Mouse (Mus musculus) bone marrow macrophage, adult 2 months (primary cell): ENCODE data around the gene Sh3glb2. TPM values are rescaled to one million over a fixed set of nuclear protein-coding genes. Genes with fewer than 3 reads are reported as not detected.

Experiments used
- H3K27ac ChIP-seq: 2 replicates; pipeline ENCODE4 v1.5.1; 2012; ENCODE audit warnings: low read depth, low read length; ENCODE audit not compliant: insufficient read depth
- H3K4me1 ChIP-seq: 2 replicates; pipeline ENCODE4 v1.6.1; 2012; ENCODE audit warnings: low read length; ENCODE audit not compliant: control insufficient read depth, insufficient read depth
- H3K4me3 ChIP-seq: 2 replicates; pipeline ENCODE4 v1.5.1; 2012; ENCODE audit warnings: mild to moderate bottlenecking, low read length, moderate library complexity; ENCODE audit not compliant: insufficient read depth
- CTCF ChIP-seq: IDR thresholded peaks from 2 replicates; pipeline ENCODE4 v1.5.1; 2012; ENCODE audit warnings: low read depth, mild to moderate bottlenecking, low read length, moderate library complexity
- POLR2A ChIP-seq: IDR thresholded peaks from 2 replicates; pipeline ENCODE4 v1.6.1; 2012; ENCODE audit warnings: mild to moderate bottlenecking, low read depth, low read length, borderline replicate concordance
- polyA plus RNA-seq: library from polyadenylated mRNA; stranded (reverse); fragments of >200 nt; gene quantifications from 2 replicates; pipeline ENCODE4 v1.2.4, GENCODE M21; 2012; ENCODE audit not compliant: missing spikeins, insufficient read depth, insufficient read length

The Sh3glb2 gene
- polyA plus RNA-seq, 1 experiment: 45.1 TPM

DNA sequence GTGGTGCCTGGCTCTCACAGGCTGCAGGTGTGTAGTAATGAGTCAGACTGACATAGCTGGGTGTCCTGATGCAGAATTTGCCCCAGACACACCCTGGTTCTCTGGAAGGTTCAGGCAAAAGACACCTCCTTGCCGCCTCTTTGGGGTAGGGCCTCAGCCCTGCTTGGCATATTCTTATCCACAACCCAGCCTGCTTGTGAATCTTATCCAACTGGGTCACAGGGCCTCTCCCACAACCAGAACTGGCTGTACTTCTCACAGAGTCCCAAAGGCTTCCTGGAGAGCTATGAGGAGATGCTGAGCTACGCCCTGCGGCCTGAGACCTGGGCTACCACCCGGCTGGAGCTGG lies 22.2 kb upstream of the Sh3glb2 start:
- H3K4me3 ChIP-seq: no peak overlapping the region
- peaks cover 10% of the 10 kb centered on the region for H3K4me1 ChIP-seq
- TF ChIP-seq CTCF: no peak
- no peak for TF ChIP-seq POLR2A
- no peak overlapping the region for H3K27ac ChIP-seq

DNA sequence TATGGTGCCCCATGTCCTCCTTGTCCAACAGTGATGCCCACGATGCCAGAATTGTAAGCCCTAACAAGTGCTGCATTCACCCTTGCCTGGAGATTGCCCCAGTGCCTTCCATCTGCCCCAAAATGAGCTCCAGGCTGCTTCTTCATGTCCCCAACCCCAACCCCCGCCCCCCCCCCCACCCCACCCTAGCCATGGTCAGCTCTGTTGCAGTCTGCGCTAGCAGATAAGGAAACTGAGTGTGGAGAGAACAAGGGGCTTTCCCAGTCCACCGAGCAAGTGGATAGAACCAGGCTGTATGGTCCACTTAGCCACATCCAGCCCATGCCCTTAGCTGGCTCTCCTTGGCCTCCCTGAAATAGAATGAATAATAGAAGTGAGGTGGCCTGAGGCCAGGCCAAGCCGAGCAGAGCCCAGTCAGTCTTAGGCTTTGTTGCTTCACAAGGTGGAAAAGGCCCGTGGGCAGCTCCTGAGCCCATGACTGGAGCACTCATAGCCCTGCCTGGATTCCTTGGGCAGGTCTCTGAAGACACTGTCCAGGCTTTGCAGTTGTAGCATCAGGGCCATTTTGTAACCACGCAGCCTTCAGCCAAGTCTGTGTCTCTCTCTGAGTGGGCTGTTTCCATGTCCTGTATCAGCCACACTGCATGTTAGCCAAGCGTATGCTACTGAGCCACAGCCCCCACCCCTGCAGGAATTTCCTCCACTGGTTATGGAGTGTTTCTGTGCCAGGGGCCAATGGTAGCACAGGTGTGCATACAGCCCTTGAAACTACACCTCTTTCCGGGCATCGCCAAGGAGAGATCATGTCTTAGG lies 21.6 kb upstream of the Sh3glb2 start:
- Histone ChIP-seq H3K27ac (no peak overlapping the region), H3K4me1 (peaks cover 10% of the 10 kb centered on the region), H3K4me3 (no peak overlapping the region)
- TF ChIP-seq CTCF (no peak), POLR2A (no peak)

DNA sequence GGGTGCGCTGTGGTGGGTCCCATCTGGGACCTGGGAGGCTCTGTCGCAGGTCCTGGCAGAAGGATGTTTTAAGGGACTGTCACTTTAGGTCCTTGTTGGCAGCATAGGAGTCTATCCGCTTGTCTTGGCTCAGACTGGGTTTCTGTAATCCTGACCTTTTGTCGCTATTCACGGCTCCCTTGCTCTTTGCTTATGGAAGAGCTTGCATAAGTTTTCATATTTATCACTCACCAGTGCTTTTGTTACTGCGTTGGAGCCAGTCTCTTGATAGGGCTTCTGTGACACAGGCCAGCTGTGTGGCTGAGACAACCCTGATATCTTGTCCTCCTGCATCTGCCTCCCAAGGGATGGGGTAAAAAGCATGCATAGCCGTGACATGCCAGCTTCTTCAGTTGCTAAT lies 20.2 kb upstream of the Sh3glb2 start:
- Histone ChIP-seq H3K4me3 (no peak overlapping the region), H3K4me1 (0 out of 2 replicates have a peak, but pooled peaks cover under 1% of the 10 kb centered on the region), H3K27ac (no peak overlapping the region)
- TF ChIP-seq CTCF: no peak
- TF ChIP-seq POLR2A: no peak

DNA sequence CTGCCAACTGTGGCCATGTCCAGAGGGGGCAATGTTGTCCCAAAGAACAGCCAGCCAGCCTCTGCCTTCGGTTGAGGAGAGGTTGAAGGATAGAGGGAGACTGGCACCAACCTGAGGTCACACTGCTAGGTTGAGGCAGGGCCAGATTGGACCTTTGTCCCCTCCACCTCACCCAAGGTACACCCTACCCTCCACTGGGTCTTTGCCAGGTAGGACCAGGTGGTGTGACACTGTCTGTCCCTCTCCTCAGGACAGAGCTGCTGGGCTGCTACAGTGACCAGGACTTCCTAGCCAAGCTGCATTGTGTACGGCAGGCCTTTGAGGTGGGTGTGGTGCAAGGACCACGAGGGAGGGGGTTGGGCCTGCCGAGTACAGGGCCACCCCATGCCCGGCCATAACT lies 18.6 kb upstream of the Sh3glb2 start:
- no peak for TF ChIP-seq CTCF
- TF ChIP-seq POLR2A: no peak
- no peak overlapping the region for H3K4me3 ChIP-seq
- H3K27ac ChIP-seq: no peak overlapping the region
- H3K4me1 ChIP-seq: no peaks in the 10 kb centered on the region

DNA sequence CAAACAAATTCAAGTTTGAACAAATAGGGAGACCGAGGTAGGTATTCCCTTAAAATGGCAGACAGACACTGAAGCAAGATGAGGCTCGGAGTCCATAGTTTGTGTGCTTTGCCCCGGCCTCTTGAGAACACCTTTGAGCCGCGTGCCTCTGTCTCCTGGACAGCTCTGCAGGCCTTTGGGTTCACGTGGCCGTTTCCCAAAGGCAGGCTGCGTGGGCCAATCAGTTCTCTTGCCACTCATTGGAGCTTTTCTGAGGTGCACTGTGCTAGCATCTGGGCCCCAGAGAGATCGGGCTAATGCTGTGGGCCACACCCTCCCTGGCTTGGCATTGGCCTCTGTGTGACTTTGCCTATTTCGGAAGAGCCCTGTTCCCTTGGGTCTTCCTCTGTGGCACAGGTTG lies 16.8 kb upstream of the Sh3glb2 start:
- no peak overlapping the region for H3K27ac ChIP-seq
- no peak overlapping the region for H3K4me3 ChIP-seq
- no peaks in the 10 kb centered on the region for H3K4me1 ChIP-seq
- TF ChIP-seq POLR2A: no peak
- TF ChIP-seq CTCF: no peak

DNA sequence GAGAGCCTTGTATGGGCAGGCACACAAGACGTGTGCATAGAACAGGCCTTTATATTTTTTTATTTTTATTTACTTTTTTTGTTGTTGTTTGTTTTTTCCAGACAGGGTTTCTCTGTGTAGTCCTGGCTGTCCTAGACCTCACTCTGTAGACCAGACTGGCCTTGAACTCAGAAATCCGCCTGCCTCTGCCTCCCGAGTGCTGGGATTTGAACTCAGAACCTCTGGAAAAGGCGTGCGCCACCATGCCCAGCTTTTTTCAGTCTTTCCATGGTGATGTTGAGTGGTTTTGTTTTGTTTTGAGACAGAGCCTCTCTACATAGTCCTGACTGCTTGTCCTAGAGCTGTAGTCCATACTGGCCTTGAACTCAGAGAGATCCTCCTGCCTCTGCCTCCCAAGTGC lies 13.6 kb upstream of the Sh3glb2 start:
- Histone ChIP-seq H3K27ac (no peak overlapping the region), H3K4me1 (no peaks in the 10 kb centered on the region), H3K4me3 (no peak overlapping the region)
- TF ChIP-seq CTCF (no peak), POLR2A (no peak)

DNA sequence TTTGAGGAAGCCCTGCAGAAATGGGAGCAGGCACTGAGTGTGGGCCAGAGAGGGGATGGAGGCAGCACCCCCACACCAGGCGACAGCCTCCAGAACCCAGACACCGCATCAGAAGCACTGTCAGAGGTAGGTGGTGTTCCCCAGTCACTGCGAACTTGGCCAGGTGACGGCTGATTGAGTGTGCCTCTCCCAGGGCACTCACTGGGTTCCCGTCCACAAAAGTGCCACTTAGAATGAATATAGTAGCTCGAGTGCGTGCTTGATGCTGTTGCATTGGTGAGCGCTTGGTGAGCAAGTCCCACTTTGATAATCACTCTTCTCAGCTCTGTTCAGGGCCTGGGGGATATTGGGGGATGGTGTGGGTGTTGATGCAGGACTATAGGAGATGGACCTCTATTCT lies 12.4 kb upstream of the Sh3glb2 start:
- Histone ChIP-seq H3K4me3 (no peak overlapping the region), H3K27ac (no peak overlapping the region), H3K4me1 (no peaks in the 10 kb centered on the region)
- TF ChIP-seq CTCF: no peak
- TF ChIP-seq POLR2A: no peak

DNA sequence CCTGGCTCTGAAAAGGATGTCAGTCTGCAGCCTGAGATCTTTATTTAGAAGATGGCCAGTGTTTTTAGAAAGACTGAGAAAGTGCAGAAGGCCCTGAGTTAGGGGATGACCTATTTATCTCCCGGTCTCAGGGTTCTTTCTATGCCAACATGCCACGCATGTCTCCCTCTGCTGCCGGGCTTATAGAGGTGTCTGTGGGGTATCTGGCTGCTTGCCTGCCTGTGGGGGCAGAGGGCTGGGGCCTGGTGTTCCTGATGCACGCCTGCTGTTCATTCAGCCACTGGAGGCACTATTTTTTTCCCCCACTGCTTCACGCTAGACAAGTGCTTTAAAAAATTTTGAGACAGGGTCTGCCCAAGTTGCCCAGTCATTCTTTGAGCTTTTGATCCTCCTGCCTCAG lies 7.1 kb upstream of the Sh3glb2 start:
- Histone ChIP-seq H3K27ac (no peak overlapping the region), H3K4me3 (no peak overlapping the region), H3K4me1 (peaks cover 11% of the 10 kb centered on the region)
- TF ChIP-seq CTCF: no peak
- no peak for TF ChIP-seq POLR2A

DNA sequence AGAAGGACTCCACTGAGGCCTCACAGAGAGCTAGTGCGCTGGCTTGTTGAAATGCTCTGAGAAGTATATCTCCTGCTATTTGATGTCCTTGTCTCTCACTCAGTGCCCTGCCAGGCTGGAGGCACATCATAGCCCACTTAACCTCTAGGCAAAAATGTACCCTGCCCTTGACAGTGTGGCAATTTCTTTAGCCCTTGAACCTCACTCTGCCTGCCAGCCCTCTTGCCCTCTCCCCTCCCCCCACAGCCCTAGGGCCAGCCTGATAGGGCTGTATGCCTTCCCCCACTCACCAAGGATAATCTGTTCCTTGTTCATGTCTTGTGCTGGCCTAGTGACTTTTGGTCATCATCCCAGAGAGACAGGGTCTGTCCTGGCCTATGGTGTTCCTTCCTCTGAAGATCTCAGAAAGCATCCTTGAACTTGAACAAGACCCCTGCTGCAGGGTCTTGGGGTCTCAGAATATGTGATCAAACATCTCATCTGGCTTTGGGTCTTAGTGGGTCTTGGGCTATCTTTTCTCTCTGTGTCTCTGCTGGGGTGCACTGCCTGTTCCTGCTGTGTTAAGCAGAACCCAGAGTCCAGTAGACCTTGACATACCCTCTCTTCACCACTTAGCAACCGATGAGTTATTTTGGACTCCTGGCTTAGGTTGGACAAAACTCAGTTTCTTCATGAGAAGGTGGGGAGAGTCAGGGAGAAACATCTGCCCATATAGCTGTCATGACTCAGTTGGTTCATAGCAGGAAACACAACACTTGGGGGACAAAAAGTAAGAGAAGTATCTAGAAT lies 6.3 kb upstream of the Sh3glb2 start:
- Histone ChIP-seq H3K4me1 (peaks cover 11% of the 10 kb centered on the region), H3K27ac (no peak overlapping the region), H3K4me3 (peak overlapping the region; percentile 71)
- TF ChIP-seq CTCF (no peak), POLR2A (no peak)
